22 mouse cellular contexts compared by ENCODE assay signal in the genomic region with DNA sequence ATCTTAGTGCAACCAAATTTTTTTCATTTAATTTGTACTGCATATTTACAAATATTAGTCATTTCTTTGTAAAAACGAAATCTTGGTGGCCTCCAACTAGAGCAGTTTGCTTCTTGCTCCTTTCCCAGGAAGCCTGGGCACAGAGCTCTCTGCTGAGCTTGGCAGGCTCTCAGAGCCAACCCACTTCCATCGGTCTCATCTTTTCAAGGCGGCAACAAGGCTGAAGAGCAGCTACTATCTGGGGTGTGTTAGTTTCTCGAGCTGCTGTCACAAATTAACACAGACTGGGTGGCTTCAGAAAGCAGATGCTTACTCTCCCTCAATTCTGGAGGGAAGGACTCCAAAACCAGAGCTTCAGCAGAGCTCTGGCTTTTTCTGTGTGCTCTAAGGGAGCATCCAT. TPM values are rescaled to one million over a fixed set of nuclear protein-coding genes. Genes with fewer than 3 reads are reported as not detected.
A peak's percentile ranks its signal among the peaks of the same experiment; 100 is the strongest.
DNase-seq lines count a peak whose midpoint lies in the region; ATAC-seq and TF ChIP-seq lines count a peak whose summit lies in the region.
"Had no signal": no experiment of that assay in that cellular context is flagged by ENCODE, and none has a peak within 500 bp of the region (broad histone marks: within the 10 kb centered on the region; RNA-seq: fewer than 3 reads in every experiment).

No protein-coding gene starts in this region.

- peaks cover 2% of the 10 kb centered on the region; the same call in 1 of the 2 replicates for H3K4me1 ChIP-seq in cerebellum, adult 2 months (ENCODE audit: control insufficient read depth, insufficient read depth, low read length)
- peaks cover 6% of the 10 kb centered on the region; the same call in 1 of the 2 replicates for H3K4me1 ChIP-seq in heart, embryonic 12.5 days (replicated peaks)
- H3K4me1 ChIP-seq: forebrain, embryonic 12.5 days; intestine, embryonic 15.5 days; neural tube, embryonic 13.5 days had no signal

- no peaks in the 10 kb centered on the region for H3K36me3 ChIP-seq in heart, embryonic 12.5 days
- H3K36me3 ChIP-seq: forebrain, embryonic 12.5 days; intestine, embryonic 15.5 days; neural tube, embryonic 13.5 days had no signal

- 22% methylated on average over 4 of the region's 4 CpGs for WGBS in cerebellum, adult 2 months
- WGBS in heart, embryonic 12.5 days: 71% methylated on average over 4 of the region's 4 CpGs

- H3K27ac ChIP-seq in cerebellum, adult 2 months (ENCODE audit: insufficient read depth, low read length): no peak overlapping the region
- H3K27ac ChIP-seq in heart, embryonic 12.5 days (ENCODE audit: poor library complexity, severe bottlenecking): no peak overlapping the region
- H3K27ac ChIP-seq: forebrain, embryonic 12.5 days; hindbrain, embryonic 14.5 days; intestine, embryonic 15.5 days; neural tube, embryonic 13.5 days had no signal

- H3K4me2 ChIP-seq in heart, embryonic 12.5 days: no peak overlapping the region
- H3K4me2 ChIP-seq: forebrain, embryonic 12.5 days; heart, embryonic 11.5 days; hindbrain, embryonic 14.5 days; intestine, embryonic 15.5 days; neural tube, embryonic 13.5 days had no signal

- TF ChIP-seq POLR2A in cerebellum, adult 2 months (IDR thresholded peaks at IDR 0.05; ENCODE audit: borderline replicate concordance, insufficient read depth, low read length): no peak

- DNase-seq in cerebellum, postnatal 10 days: peak; percentile 52 to 57
- no peak for DNase-seq in cerebellum, adult 2 months
- peak; percentile 17 for DNase-seq in left cerebral cortex, adult 11 months (ENCODE audit: low spot score)
- no peak for DNase-seq in left cerebral cortex, postnatal 4 days
- peak; percentile 7 to 85 for DNase-seq in left cerebral cortex, postnatal 25 days (ENCODE audit: low spot score in 2 of 2)
- DNase-seq in telencephalon, adult 2 months (ENCODE audit: low read depth, low spot score): peak; percentile 63
- DNase-seq in adrenal gland, postnatal 36 days: no peak
- DNase-seq: adrenal gland, postnatal 10 days; cerebellum, adult 11-12 months; heart, postnatal 14 days; kidney, adult 9 months; kidney, postnatal 4 days; liver; lung, postnatal 10 days; midbrain, embryonic 14.5 days; thymus, postnatal 36 days had no signal

- 0 out of 2 replicates have a peak, but pooled peaks cover 4% of the 10 kb centered on the region for H3K9me3 ChIP-seq in heart, embryonic 12.5 days (replicated peaks)
- H3K9me3 ChIP-seq: forebrain, embryonic 12.5 days; intestine, embryonic 15.5 days had no signal

- H3K9ac ChIP-seq in heart, embryonic 12.5 days: no peak overlapping the region
- H3K9ac ChIP-seq: forebrain, embryonic 12.5 days; hindbrain, embryonic 14.5 days; intestine, embryonic 15.5 days; neural tube, embryonic 13.5 days had no signal

- TF ChIP-seq CTCF in cerebellum, adult 2 months (IDR thresholded peaks at IDR 0.05; ENCODE audit: borderline replicate concordance, insufficient read depth, low read depth, low read length): no peak

- no peaks in the 10 kb centered on the region for H3K27me3 ChIP-seq in cerebellum, adult 2 months (ENCODE audit: control insufficient read depth, insufficient read depth, low read length)
- no peaks in the 10 kb centered on the region for H3K27me3 ChIP-seq in heart, embryonic 12.5 days (replicated peaks)
- H3K27me3 ChIP-seq: forebrain, embryonic 12.5 days; intestine, embryonic 15.5 days; neural tube, embryonic 13.5 days had no signal

- H3K4me3 ChIP-seq in cerebellum, adult 2 months (replicated peaks; ENCODE audit: insufficient read depth, low read depth, low read length): no peak overlapping the region
- no peak overlapping the region for H3K4me3 ChIP-seq in heart, embryonic 12.5 days
- H3K4me3 ChIP-seq: forebrain, embryonic 12.5 days; intestine, embryonic 15.5 days; neural tube, embryonic 13.5 days had no signal

- intact Hi-C loops in left cerebral cortex, postnatal 4 days (cut with DNase I): no loop called here
- intact Hi-C loops in left cerebral cortex, postnatal 25 days (cut with DNase I): no loop called here

- ATAC-seq in heart, embryonic 12.5 days (ENCODE audit: insufficient number of reproducible peaks, low FRiP score): no peak
- ATAC-seq: intestine, embryonic 15.5 days had no signal

RNA-seq across cellular contexts. Expression of a gene that starts 10.2 kb away (rescaled TPM):
- polyA plus RNA-seq in cerebellum, adult 2 months (2012; rRNA removed): 30.7 and 33.9 TPM in 2 replicates
- total RNA-seq in left cerebral cortex, postnatal 4 days (2021): 10 to 100 TPM; 27.4 to 30.2 TPM
- 10 to 100 TPM; 18.4 to 22.0 TPM for total RNA-seq in left cerebral cortex, postnatal 25 days (2021)
- 10 to 100 TPM; 49.9 to 81.3 TPM for total RNA-seq in adrenal gland, postnatal 36 days (2021)
- 161 and 164 TPM in 2 replicates for polyA plus RNA-seq in heart, embryonic 12.5 days (2016; fragmentation: Nextera tagmentation; extraction: Ambion mirVana)

Comparison
In these comparisons a context has a peak if more than half of its experiments do, and no peak if none do; other contexts are left out.
1. DNase-seq: peak in cerebellum, postnatal 10 days (2 of 2), left cerebral cortex, adult 11 months (single experiment), left cerebral cortex, postnatal 25 days (2 of 2) and telencephalon, adult 2 months (single experiment); none in cerebellum, adult 2 months (0 of 2), left cerebral cortex, postnatal 4 days (single experiment) and adrenal gland, postnatal 36 days (0 of 2).